Mouse (Mus musculus): ENCODE measurements around the gene Trpm8.

The Trpm8 gene

DNA sequence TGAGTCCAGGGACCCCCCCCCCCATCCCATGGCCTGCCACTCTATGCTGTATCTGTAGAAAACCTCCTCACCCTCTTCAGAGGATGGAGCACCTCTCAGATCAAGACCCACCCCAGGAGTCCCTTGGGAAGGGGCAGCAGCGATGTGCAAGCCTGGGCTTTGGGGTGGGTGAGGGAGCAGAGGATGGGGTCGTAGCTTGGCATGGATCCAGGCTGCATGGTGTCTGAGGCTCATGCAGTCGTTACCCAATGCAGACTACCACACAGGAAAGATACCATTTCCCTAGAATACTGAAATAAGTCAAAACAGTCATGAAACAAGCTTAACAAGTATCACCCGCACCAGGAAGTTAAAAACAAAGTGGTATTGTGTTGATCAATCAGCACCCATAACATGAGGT lies 28.8 kb upstream of the Trpm8 start:
- no peak for DNase-seq

DNA sequence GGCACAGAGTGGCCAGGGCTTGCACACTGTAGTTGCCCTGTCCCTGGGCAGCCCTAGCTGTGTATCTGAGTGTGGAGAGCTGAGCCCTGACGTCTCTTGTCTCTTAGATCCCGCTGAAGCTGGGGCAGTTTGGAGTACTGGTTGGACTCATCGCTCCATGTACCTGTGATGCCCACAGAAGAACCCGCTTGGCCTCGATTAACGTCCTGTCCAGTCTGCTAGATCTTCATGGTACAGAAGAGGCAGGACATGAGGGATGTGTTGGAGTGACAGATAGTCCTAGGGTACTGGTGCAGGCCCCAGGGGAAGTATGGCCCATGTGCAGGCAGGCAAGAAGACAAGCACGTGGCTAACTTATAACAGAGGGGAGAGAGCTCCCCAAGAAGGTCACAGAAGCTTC lies 27.9 kb upstream of the Trpm8 start:
- DNase-seq, result no peak

DNA sequence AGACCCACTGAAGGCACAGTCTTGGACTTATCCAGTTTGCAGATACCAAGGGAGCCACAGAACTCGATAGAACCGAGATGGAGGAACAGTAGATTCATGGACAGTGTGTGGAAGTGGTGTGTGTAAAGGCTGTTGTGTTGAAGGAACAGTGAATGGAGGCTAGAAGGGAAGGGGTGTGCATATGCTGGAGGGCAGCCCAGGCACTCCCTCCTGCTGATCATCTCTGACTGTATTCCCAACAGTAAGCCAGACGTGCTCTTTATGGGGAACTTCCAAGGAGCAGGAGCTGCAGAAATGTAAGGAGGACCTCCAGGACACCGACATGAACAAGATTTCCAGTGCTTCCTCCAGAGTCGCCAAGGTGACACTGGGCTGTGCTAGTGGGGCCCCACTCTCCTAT lies 27.4 kb upstream of the Trpm8 start:
- no peak for DNase-seq

DNA sequence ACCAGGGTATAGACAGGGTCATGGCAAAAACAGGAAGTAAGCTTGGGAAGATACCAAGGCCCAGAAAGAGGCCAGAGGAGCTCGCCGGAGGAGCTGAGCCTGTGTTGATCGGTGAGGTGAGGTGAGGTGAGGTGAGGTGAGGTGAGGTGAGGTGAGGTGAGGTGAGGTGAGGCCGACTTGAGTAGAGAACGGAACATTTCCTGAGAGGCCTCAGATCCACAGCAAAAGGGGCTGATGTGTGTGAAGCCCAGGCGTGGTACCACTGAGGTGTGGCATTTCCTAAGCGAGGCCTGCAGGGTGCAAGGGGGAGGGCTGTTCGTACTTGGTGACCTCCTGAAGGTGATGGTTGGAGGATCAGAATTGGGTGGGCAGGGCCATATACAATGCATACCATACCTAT lies 24.4 kb upstream of the Trpm8 start:
- DNase-seq, result peak in 1 of 2 experiments; percentile 36

DNA sequence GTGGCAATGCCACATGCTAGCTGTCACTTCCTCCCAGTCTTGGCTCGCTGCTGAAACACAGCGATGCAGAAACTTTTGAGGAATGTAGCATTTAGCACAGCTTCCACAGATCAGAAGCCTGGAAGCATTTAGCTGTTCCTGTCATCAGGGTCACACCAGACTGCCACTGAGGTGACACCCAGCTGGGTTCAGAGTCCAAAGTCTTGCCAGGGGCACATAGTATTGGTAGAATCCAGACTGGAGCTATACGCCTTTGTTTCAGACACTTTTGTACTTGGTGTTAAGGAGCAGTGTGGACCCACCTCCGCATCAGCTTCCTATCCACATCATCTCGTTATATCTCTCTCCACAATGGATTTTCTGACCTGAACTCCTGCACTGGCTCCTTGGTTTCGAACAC lies 23.9 kb upstream of the Trpm8 start:
- DNase-seq, result no peak

DNA sequence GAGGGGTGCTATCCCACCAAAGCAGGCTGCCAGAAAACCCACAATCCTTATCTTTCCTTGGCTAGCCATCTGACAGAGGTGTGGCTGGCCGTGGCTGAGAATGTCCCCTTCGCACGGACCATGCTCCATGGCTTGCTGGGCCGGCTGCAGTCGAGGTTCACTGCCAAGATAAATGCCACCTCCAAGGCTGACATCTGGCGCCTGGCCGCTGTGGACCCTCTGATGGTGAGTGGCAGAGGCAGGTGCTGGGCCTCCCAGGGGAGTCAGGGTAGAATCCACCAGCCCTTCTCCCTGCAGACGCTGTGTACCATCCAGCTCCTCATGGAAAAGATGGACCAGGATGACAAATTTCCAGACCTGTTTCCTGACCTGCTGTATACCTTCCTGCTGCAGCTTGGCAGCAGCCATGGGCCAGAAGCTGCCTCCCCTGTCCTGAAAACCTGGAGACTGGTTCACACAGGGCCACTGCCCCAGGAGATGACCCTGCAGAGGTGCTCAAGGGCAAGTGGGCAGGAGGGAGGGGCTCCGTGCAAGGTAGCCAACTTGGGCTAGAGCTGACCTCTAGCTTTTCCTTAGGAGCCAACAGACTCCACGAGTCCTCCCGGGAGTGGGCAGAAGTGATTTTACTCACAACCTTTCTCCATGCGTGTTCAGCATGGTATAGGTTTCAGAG lies 22.5 kb upstream of the Trpm8 start:
- DNase-seq, result peak in 1 of 2 experiments; percentile 32

DNA sequence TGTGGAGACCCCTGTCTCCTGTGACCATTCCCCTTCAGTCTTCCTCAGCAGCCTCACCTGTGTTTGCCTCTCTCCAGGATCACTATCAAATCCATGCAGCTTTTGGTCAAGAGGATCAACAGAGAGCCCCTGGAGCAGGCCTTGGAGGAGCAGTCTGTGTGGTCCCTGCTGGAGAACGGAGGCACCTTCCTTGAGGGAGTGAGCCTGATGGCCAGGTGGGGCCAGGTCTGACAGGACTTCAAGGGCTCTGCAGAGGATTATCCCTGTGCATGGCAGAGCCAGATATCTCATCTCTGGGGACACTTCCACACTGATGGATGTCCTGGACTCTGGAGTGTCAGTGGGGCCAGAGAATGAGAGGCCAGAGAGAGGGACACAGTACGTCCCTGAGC lies 22.0 kb upstream of the Trpm8 start:
- no peak for DNase-seq

DNA sequence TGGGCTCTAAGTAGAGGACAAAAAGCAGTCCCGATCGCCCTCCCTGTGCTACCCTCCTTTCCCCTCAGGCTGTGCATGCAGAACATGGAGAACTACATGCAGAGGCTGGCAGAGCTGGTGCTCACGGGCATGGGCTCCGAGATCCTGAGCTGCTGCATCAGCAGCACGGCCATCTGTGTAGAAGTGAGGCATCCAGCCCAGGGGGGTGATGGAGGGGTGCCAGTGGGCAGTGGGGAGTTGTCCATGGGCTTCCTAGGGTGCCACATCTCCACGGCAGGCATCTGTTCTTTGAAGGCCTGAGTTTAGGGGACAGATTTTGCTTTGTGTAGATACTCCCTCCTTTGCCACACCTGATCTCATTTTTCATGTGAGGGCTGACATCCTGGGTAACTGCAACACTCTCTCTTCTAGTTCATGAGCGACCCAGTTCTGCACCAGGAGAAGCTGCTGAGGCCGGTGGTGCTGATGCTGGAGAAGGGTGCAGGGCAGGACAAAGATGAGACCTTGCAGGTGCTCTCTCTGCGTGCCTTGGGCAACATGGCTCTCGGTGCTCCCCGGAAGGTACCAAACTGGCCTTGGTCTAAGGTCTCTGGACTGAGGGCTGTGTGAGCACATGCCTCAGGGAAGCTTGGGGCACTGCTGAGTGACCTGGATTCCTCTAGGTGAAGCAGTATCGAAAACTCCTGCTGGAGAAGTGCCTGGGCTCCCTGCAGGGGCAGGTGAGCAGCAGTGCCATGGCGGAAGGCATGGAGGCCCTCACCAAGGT lies 21.3 kb upstream of the Trpm8 start:
- peak in 1 of 2 experiments; percentile 33 for DNase-seq

DNA sequence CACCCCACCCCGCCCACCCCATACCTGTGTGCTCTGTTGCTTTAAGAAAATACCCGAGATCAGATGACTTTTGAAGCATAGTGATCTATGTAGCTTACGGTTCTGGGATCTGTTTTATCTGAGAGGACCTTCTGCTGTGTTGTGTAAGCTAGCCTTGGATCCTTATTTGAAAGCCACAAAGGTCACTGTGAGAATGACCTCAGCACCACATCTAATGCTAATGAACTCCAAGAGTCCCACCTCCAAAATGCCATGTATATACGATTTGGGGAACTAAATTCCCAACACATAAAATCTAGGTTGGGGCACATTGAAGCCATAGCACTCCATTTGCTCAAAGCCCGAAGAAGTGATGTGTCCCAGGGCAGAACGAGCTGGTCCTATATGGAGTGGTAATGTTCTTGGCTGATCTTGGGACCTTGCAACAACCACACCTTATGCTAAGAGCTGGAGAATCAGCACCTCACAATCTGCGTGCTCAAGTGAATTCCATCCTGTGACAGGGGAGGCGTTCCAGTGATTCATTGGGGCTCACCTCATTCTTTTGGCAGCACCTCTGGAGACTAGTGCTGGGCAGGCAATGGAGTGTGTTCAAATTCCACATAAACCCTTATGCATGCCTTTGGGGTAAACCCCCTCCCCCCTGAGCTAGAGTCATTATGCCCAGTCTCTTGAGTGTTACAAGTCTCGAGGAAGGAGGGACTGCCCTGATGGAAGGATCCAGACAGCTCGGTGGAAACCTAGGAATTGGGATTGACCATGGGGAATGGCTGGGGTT lies 20.4 kb upstream of the Trpm8 start:
- DNase-seq, result no peak

DNA sequence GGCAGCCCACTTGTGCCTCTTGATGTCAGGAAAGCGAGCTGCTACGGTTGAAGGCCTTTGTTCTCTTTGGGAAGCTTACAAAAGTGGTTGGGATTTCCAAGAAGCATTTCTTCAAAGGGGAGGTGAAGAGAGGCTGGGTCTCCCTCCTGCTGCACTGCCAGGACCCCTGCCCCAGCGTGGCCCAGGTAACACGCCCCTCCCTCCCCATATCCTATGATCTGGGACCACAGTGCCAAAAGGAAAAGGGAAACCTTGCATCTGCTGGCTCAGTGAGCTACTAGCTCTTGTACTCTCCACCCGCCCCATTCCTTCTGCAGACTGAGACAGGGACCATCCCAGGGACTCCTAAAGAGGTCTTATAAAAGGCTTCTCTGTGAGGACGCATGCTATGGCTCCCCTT lies 19.8 kb upstream of the Trpm8 start:
- peak in 1 of 2 experiments; percentile 21 for DNase-seq

DNA sequence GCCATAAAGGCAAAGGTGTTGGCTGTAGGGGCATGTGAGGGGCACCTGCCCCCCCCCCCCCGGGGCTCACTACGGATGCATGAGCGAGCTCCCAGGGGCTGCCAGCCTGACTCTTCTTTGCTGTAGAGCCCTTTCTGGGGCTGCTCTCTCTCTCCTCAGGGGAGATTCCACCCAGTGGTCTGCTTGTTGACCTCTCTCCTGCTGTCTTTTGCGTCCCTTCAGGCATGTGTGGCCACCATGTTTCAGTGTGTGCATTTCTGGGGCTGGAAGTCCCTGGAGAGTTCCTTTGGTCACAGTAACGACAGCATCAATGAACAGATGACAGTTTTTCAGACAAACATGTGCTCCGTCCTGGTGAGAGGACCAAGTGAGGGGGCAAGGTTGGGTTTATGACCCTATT lies 19.1 kb upstream of the Trpm8 start:
- DNase-seq, result no peak

DNA sequence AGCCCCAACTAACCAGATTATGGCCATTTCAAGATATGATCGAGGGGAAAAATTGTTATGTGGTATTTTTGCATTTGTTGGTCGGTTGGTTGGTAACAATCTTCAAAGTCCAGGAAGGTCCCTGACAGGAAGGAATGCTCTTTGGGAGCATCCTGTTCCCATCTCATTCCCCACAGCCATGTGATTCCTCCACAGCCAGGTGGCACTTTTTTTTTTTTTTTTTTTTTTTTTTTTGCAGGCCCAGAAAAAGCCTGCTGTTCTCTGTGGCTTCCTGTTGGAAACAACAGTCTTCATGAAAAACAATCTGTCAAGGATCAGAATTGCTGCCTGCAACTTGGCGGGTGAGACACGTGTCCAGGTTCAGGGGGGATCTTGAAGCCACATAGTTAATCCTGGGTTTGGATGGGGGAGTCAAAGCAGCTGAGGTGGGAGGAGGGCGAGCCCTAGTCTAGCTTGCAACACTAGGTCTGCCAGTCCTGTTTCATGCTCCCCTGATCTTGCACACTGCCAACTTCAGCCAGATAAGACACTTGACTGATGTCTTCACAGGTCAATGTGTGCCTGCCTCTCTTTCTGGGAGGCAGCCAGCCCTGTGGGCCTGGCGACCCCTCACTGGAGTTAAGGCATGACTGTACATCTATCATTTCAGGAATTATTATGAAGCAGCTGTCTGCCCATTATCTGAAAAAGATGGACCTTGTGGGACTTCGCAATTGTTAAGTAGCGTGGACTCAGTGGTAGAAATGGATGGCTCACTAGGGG lies 18.4 kb upstream of the Trpm8 start:
- peak in 1 of 2 experiments; percentile 24 for DNase-seq

DNA sequence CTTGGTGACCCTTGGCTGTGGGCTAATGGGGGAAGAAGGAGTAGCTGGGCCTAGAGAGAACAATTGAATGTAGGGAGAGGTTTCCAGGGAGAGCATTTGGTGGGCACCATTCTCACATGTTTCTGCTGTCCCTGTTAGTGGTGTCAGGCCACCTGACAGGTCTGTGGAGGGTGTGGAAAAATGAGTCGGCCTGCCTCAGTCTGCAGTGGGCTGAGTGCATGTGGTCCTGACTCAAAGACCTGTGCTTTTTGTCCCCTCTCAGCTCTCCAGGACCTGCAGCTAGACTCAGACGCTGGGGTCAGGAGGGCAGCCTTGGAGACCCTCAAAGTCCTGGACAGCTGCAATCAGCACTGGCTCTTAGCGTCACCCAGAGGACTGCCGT lies 17.8 kb upstream of the Trpm8 start:
- DNase-seq, result no peak

DNA sequence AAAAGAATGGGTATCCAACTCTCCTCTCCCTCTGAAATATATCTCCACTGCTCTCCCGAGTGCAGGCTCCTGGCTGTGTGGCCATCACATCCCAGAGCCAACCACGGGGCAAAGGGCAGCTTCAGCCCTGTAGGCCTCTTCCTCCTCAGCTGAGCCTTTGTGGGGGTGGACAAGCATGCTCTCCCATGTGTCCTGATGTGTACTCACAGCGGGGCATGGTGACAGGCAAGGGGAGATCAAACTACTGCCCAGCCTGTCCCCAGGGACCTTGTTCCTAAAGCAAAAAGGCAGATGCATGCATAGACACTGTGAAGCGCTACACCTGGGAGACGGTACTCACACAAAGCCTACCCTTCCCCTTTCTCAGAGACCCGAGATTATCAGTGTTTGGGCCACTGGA lies 17.3 kb upstream of the Trpm8 start:
- DNase-seq, result peak in 1 of 2 experiments; percentile 36

DNA sequence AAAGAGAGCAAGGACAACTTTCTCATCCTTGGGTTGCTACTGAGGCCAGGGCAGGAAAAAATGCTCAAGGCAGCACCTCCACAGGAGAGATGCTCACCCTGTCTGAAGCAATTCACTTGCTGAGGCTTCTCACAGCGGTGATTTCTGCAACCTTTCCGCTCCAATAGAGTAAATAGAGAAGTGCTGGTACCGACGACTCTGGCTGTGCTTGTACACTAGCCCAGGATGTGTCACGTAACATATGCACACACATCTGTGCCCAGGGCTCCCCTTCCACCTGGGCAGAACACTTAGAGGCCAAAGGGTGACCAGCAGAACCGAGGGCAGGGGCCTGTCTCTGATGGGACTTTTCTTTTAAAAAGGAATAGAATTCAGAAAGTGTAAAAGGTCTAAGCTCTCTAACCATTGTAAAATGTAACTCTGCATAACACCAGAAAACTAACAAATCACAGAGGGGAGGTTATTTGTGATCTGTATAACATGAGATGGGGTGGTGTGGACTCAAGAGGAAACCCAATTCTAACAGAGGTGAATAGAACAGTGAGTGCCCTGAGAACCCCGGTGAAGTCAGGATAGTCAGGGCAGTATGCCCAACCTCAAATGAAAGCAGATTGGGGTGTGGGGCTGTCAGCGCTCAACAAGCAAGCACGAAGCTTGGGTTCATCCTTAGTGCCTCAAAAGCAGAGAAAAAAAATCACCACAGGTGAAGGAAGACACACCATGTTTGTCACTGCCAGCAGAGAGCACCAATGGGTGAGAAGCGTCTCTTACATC lies 16.7 kb upstream of the Trpm8 start:
- DNase-seq, result peak in 1 of 2 experiments; percentile 6

DNA sequence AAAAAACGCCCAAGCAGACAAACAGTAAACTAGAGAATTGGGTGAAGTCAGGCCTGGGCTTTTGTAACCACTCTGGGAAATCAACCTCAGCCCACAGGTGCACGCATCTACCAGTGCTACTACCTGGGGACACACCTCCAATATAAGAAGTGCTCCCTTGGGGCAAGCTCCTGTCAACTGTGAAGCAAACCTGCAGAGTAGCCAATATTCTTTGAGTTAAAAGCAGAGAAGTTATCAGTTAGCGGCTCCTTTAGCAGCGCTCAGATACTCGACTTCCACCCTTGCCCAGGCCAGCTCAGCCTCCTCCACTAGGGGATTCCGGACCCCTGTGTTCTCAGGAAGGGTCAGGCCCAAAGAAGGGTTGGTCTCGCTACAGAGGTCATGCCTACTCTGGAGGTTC lies 15.8 kb upstream of the Trpm8 start:
- DNase-seq, result peak in 1 of 2 experiments; percentile 23

DNA sequence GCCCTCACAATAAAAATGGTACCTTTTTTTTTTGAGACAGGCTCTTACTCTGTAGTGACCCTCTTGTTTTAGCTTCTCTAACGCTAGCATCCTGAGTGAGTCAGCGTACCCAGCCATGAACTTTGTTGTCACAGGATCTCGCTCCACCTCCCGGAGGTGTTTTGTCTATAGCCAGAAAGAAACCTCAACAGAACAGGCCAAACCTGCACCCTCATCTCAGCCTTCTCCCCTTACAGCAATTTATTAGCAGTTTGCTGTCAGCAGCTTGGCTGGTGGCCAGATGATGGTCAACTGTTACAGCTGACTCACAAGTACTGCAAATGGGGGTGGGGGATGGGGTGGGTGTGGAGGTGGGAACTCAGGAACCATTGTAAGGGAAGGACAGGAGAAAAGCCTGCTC lies 15.2 kb upstream of the Trpm8 start:
- DNase-seq, result peak in 1 of 2 experiments; percentile 15

DNA sequence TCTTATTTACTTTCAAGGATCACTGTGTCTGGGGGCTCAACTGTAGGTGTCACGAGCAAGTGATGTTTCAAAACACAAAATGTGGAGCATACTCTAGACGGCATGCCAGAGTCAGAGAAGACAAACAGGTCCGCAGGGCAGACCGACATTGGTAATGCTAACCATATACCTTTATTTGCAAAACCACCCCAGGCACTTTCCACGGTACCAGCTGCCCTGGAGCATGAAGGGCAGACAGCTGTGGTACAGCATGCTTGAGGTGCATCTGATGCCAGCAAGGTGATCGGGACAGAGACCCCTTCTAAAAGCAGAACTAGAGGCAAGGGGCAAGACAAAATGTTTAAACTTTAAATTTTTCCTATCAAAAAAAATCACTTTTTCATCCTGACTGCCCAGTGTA lies 14.5 kb upstream of the Trpm8 start:
- DNase-seq, result no peak

DNA sequence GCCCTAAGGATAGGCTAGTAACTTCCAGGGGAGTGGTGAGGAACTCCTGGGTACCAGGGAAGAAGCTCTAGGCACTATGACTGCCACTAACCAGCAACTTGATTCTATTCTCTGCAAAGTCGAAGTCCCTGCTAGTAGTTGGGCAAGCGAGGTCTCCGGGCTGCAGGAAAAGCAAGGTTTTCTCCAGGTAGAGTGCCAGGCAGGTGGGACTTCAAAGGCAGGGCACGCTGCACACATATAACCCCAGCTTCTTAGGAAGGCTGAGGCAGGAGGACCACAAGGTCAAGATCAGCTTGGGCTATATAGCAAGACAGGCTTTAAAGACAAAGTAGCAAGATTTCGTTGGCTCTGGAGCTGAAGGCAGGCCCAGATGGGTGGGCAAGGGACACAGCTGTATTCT lies 13.7 kb upstream of the Trpm8 start:
- DNase-seq, result peak in 1 of 2 experiments; percentile 15

DNA sequence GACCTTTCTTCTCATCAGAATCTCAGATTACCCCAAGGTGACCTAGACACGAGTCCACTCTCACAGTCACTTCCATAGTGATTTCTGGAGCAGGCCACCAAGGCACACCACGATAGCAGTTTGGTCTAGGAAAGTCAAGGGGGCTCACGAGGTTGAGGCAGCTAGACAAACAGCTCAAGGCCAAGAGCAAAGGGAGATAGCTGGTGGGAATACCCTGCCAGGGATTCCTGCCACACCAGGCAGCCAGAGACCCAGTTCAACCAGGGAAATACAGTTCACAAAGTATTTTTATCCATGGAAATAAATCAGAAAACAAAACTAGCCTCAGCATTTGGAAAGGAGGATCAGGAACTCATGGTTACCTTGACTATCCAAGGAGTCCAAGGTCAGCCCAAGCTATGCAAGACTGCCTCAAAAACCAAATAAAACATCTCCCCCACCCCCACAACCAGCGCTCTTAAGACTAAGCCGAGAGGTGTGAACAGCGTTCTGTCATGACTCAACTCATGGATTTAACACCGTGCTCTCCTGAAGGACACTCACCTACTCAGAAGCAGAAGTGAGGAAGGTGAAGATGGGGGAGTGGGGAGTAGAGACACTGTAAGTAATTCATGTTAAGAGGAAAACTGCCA lies 13.1 kb upstream of the Trpm8 start:
- no peak for DNase-seq

DNA sequence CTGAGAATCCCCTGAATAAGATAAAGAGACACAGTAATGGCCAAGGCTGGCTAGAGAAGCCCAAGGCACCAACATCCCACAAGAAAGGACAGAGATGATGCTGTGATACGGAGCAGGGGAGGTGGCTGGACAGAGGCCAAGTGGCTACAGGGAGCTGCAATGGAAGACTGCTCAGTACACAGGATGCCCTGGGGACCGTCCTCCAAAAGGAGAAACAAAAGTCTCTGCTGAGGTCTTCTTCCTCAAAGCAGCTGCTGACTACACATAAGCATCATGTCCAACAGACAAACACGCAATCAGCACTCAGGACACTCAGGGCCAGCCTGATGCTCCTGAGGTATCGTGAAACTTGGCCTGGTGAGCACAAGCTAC lies 12.6 kb upstream of the Trpm8 start:
- DNase-seq, result peak in 1 of 2 experiments; percentile 12

DNA sequence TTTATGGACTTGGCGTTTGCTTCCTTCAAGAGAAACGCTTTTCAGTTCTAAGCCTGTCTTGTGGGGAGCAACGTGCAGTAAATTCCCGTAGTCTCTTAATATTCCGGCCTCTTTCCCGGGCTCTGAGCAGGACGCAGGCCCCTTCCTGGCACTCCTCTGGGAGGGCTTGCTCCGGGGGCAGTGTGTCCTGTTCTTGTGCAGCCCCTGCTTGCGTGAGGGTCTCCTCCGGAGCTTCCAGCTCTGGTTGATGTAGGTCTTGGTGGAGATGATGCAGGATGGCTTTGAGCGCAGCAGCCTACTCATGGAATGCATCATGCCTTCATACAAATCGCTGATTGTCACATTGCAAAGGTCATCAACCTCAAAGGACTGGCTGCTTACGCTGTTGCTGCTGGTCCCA lies 11.3 kb upstream of the Trpm8 start:
- peak in 1 of 2 experiments; percentile 17 for DNase-seq
